Mouse (Mus musculus): ENCODE data around the gene Zc3h4. TPM values are rescaled to one million over a fixed set of nuclear protein-coding genes. Genes with fewer than 3 reads are reported as not detected.

Zc3h4 gene
- total RNA-seq, 4 experiments from 2014 or later, result 23.1 to 28.9 (median 26.7) TPM

DNA sequence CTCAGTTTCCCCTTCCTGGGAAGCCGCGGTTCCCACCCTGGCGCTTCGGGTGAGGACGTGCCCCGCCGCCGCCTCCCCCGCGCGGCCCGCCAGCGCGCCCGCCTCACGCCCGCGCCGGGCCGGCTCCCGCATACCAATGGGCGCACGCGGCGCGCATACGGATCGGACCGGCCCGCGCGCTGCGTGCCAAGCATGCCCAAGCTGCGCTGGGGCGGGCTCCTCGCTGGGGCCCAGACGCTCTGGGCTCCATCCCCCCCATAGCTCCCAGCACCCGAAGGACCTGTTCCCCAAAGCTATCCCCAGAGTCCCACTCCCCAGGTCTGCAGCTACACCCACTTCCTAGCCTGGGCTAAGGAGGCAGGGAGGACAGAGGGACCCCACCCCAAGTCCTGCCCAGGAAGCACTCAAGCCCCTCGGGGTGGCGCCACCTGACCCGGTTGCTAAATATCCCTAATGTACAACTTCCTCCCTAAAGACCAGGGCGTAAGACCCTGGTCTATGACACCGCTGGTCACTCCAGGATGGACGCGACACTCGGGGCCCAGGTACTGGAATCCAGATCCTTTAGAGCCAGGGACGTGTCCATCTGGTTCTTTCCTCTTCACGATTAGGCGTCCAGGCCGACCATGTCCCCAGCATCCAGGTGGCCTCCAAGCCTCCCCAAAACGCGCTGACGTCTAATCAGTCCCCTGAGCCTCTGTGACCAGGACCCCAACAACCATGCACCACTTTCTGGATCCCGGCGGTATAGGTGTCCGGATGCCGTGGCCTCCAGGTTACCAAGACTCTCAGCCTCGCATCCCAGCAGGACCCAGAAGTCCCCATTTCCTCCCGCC, 75.3 kb downstream of the Zc3h4 start:
- DNase-seq (ENCODE audit: low spot score in 2 of 2), result no peak

DNA sequence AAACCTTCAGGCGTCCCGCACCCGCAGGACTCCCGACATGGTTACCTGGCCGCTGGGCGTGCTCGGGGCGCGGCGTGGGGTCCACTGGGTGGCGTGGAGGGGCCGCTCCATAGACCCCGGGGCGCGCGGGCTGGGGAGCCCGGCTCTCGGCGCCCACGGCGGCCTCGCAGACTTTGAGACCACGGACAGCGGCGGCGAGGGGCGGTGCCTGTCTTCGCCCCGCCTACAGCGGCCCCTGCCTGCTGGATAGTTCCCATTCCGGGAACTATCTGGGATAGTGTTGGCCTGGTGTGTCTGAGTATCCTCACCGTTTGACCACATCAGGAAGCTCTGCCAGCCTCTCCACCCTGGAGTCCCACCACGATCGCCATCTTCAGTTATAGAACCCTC, 75.9 kb downstream of the Zc3h4 start:
- no peak for DNase-seq (ENCODE audit: low spot score in 2 of 2)

DNA sequence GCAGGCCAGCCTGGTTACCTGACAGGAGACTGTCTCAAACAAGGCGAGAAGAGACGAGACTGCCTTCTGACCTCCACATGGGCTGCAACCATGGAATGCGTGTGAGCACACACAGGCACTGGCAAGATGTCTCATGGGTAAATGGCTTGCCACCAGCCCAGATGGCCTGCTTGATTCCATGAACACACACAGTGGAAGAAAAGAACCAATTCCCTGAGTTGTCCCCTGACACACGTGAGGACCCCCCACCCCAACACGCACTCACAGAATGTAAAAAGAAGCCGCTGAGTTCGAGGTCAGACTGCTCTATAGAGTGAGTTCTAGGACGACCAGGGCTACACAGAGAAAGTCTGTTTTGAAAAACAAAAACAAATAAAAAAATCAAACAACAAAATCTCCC, 76.9 kb downstream of the Zc3h4 start, which contains the start of gene Npas1:
Npas1 (minus strand) TSS at position 101 of the 400 bp plus-strand sequence.
- DNase-seq (ENCODE audit: low spot score in 2 of 2), result no peak

Other genes starting within 250 kb of the Zc3h4 start
- 1 to 10 TPM in 2 of 4 experiments, under 1 TPM in 2; 0.58 to 1.5 (median 0.86) TPM for gene Meis3, start 225.8 kb upstream of the Zc3h4 start, total RNA-seq (2022)
- gene Dhx34, start 178.9 kb upstream of the Zc3h4 start, total RNA-seq (2022), result 1 to 10 TPM; 2.5 to 5.2 (median 4.0) TPM
- gene C5ar2, start 156.8 kb upstream of the Zc3h4 start, total RNA-seq (2022), result under 1 TPM; 0.19 to 0.25 (median 0.23) TPM
- gene C5ar1, start 141.4 kb upstream of the Zc3h4 start, total RNA-seq (2022), result 1 to 10 TPM in 2 of 4 experiments, under 1 TPM in 2; 0.44 to 1.4 (median 0.92) TPM
- gene Inafm1, start 127.3 kb upstream of the Zc3h4 start, total RNA-seq (2022), result 10 to 100 TPM; 13.6 to 19.4 (median 15.8) TPM
- 10 to 100 TPM; 28.4 to 37.4 (median 32.2) TPM for gene Ccdc9, start 114.1 kb upstream of the Zc3h4 start, total RNA-seq (2022)
- gene Bbc3, start 92.5 kb upstream of the Zc3h4 start, total RNA-seq (2022), result 1 to 10 TPM; 1.4 to 2.1 (median 1.5) TPM
- gene Sae1, start 13.1 kb upstream of the Zc3h4 start, total RNA-seq (2022), result 10 to 100 TPM; 25.0 to 30.6 (median 26.9) TPM
- gene Tmem160, start 51.9 kb downstream of the Zc3h4 start, total RNA-seq (2022), result 10 to 100 TPM; 54.7 to 73.2 (median 60.1) TPM
- not detected for gene Npas1, start 76.8 kb downstream of the Zc3h4 start, total RNA-seq (2022)
- 10 to 100 TPM; 18.1 to 27.8 (median 23.0) TPM for gene Arhgap35, start 214.1 kb downstream of the Zc3h4 start, total RNA-seq (2022)